Mouse (Mus musculus) layer of hippocampus, postnatal 36 days (tissue): ENCODE measurements at regions not wholly inside any gene's neighbourhood (a gene's known extent, or its start where the extent isn't known, plus 50 kb on each side); places are given as distances from the start of the nearest gene placed in this dataset.

ENCODE experiments used
- DNase-seq, 2 experiments: peaks; one replicate each; pipeline ENCODE4 v3.0.0; 2022

- no peak for DNase-seq
Measured at GRCm38 (mm10) chr15:68811041-68811440, 2310.3 kb upstream of the Lrrc6 start.

- no peak for DNase-seq
Measured at GRCm38 (mm10) chr15:68810593-68810992, 2309.9 kb upstream of the Lrrc6 start.

- no peak for DNase-seq
Measured at GRCm38 (mm10) chr15:68808175-68808574, 2307.5 kb upstream of the Lrrc6 start.

- DNase-seq, result no peak
Measured at GRCm38 (mm10) chr15:68804254-68804653, 2303.5 kb upstream of the Lrrc6 start.

- no peak for DNase-seq
Measured at GRCm38 (mm10) chr15:68801763-68802162, 2301.1 kb upstream of the Lrrc6 start.

- DNase-seq, result no peak
Measured at GRCm38 (mm10) chr15:68797406-68797805, 2296.7 kb upstream of the Lrrc6 start.

- peak; percentile 29 to 32 for DNase-seq
Measured at GRCm38 (mm10) chr15:68795239-68795960, 2294.7 kb upstream of the Lrrc6 start.

- DNase-seq, result no peak
Measured at GRCm38 (mm10) chr15:68759948-68760347, 2259.2 kb upstream of the Lrrc6 start.

- no peak for DNase-seq
Measured at GRCm38 (mm10) chr15:68755255-68755654, 2254.5 kb upstream of the Lrrc6 start.

- DNase-seq, result peak in 1 of 2 experiments; percentile 7
Measured at GRCm38 (mm10) chr15:68754834-68755233, 2254.1 kb upstream of the Lrrc6 start.

- peak in 1 of 2 experiments; percentile 42 for DNase-seq
Measured at GRCm38 (mm10) chr15:68739344-68739743, 2238.6 kb upstream of the Lrrc6 start.

GRCm38 (mm10) chr15:68721250-68721649 lies 2220.5 kb upstream of the Lrrc6 start:
- DNase-seq, result no peak

GRCm38 (mm10) chr15:68719486-68719885 lies 2218.8 kb upstream of the Lrrc6 start:
- no peak for DNase-seq

- DNase-seq, result no peak
Measured at GRCm38 (mm10) chr15:68714337-68714736, 2213.6 kb upstream of the Lrrc6 start.

GRCm38 (mm10) chr15:68707306-68707705 lies 2206.6 kb upstream of the Lrrc6 start:
- no peak for DNase-seq

- no peak for DNase-seq
Measured at GRCm38 (mm10) chr15:68695041-68695650, 2194.4 kb upstream of the Lrrc6 start.

GRCm38 (mm10) chr15:68667462-68667861 lies 2166.8 kb upstream of the Lrrc6 start:
- DNase-seq, result no peak

- DNase-seq, result no peak
Measured at GRCm38 (mm10) chr15:68665331-68665730, 2164.6 kb upstream of the Lrrc6 start.

- no peak for DNase-seq
Measured at GRCm38 (mm10) chr15:68656722-68657121, 2156.0 kb upstream of the Lrrc6 start.

- DNase-seq, result no peak
Measured at GRCm38 (mm10) chr15:68655046-68655445, 2154.3 kb upstream of the Lrrc6 start.

GRCm38 (mm10) chr15:68650609-68651008 lies 2149.9 kb upstream of the Lrrc6 start:
- no peak for DNase-seq

- DNase-seq, result no peak
Measured at GRCm38 (mm10) chr15:68650033-68650432, 2149.3 kb upstream of the Lrrc6 start.

GRCm38 (mm10) chr15:68646865-68647264 lies 2146.2 kb upstream of the Lrrc6 start:
- no peak for DNase-seq

- DNase-seq, result peak; percentile 53 to 60
Measured at GRCm38 (mm10) chr15:68644862-68645261, 2144.2 kb upstream of the Lrrc6 start.
